Mouse (Mus musculus) thymus, adult 2 months (tissue): ENCODE data around the gene Nexn.
A peak's percentile ranks its signal among the peaks of the same experiment; 100 is the strongest.

Experiments used
- CTCF ChIP-seq: fragments of 200-500 bp; IDR thresholded peaks from 2 replicates; pipeline ENCODE4 v1.5.1; 2012; ENCODE audit warnings: mild to moderate bottlenecking, control low read depth, low read length, moderate library complexity, borderline replicate concordance; ENCODE audit not compliant: control insufficient read depth, poor library complexity, insufficient read depth; ENCODE audit errors: extremely low read depth
- POLR2A ChIP-seq: fragments of 200-500 bp; IDR thresholded peaks from 2 replicates; pipeline ENCODE4 v1.6.1; 2012; ENCODE audit warnings: mild to moderate bottlenecking, low read length, control low read depth, moderate library complexity; ENCODE audit not compliant: control insufficient read depth, poor library complexity, insufficient read depth; ENCODE audit errors: extremely low read depth

DNA sequence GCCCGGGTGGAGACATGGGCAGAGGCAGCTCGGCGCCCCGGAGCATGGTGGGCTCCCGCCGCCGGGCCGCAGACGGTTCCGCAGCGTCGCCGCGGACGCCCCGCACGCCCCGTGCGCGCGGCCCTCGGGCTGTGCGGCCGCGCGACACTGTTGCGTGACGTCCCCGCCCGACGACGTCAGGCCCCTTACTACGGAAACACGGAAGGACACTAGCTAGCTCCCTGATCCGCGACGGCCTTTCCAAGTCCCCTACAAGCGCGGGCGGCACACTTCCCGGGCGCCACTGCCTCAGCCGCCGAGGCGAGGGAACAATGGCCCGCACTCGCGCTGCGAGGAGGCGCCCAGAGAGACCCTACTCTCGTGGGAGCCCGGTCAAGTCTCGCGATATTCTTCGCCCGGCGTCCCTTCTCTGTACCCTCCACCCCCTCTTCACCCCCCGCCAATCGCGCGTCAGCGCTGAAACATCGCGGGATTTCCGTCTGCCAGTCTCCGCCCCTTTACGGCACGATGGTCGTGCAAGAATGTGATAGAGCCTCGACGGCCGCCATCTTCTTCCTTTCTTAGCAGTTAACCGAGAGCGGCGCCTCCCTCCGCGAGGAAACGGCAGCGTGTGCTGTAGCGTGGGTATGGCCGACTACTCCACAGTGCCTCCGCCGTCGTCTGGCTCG is 56.0 kb downstream of the Nexn start, which contains the start of the genes Dnajb4 and Fubp1:
- TF ChIP-seq CTCF = 0 out of 2 replicates have a peak, but pooled peaks have one; percentile 38
- TF ChIP-seq POLR2A = peak; percentile 100
